Mouse (Mus musculus): Measurements from ENCODE around the gene Vat1.

DNA sequence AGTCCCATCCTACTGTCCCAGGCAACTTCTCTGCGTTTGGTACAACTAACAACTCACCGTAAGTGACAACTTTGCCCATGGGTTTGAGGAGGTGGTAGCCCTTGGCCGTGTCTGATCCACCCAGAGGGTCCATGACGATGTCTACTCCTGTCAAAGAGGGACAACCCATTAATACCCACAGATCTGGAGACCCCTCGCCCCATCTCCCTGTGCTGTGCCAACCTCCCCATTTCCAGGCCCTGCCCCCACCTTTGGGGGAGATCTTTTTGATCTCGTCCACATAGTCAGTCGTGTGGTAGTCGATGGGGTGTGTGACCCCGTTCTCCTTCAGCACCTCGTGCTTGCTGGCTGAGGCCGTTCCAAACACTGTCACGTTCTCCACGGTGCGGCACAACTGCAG, 3.9 kb downstream of the Vat1 start:
- TF ChIP-seq GATA1 (IDR thresholded peaks at IDR 0.05; ENCODE audit: low read length) (no peak), TAL1 (IDR thresholded peaks at IDR 0.05; ENCODE audit: low read length) (no peak)
